Mouse (Mus musculus) ES-E14 (cell line): ENCODE data around the gene Gm15557.

Experiments used
- CHD2 ChIP-seq: IDR thresholded peaks from 2 replicates; pipeline ENCODE4 v1.6.1; 2014; ENCODE audit warnings: mild to moderate bottlenecking, low read depth, low read length, inconsistent platforms
- MAFK ChIP-seq: IDR thresholded peaks from 2 replicates; pipeline ENCODE4 v1.6.1; 2014; ENCODE audit warnings: mild to moderate bottlenecking, low read depth, low read length, inconsistent platforms; ENCODE audit not compliant: insufficient read depth
- ZC3H11A ChIP-seq: IDR thresholded peaks from 2 replicates; pipeline ENCODE4 v1.6.1; 2012; ENCODE audit warnings: low read depth, mild to moderate bottlenecking, inconsistent platforms, low read length, borderline replicate concordance
- ZNF384 ChIP-seq: IDR thresholded peaks from 2 replicates; pipeline ENCODE4 v1.6.1; 2012; ENCODE audit warnings: low read depth, low read length, inconsistent platforms

GRCm38 (mm10) chr2:155945580-155945979, 5.1 kb downstream of the Gm15557 start:
- TF ChIP-seq ZC3H11A (no peak), CHD2 (no peak), ZNF384 (no peak), MAFK (no peak)
